Mouse (Mus musculus) olfactory bulb, adult 2 months (tissue): ENCODE results near the gene Apoe.

Experiments used
- CTCF ChIP-seq: fragments of 200-500 bp; IDR thresholded peaks from 2 replicates; pipeline ENCODE4 v1.5.1; 2012; ENCODE audit warnings: low read depth, mild to moderate bottlenecking, low read length, moderate library complexity; ENCODE audit not compliant: insufficient read depth
- POLR2A ChIP-seq: fragments of 200-500 bp; IDR thresholded peaks from 2 replicates; pipeline ENCODE4 v1.6.1; 2012; ENCODE audit warnings: mild to moderate bottlenecking, low read depth, low read length, moderate library complexity; ENCODE audit not compliant: insufficient read depth

DNA sequence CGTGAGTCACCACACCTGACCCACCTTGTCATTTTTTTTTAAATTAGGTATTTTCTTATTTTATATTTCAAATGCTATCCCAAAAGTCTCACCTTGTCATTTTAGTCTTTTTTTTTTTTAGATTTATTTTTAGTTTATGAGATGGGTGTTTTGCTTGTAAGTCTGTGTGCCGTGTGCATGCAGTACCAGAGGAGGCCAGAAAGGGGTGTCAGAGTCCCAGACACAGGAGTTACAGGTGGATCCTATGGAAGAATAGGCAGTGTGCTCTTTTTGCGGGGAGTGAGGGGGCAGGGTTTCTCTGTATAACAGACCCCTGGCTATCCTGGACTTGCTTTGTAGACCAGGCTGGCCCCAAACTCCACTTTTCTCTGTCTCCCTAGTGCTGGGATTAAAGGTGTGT lies 39.8 kb upstream of the Apoe start:
- TF ChIP-seq CTCF (no peak), POLR2A (no peak)
